Mouse (Mus musculus) liver, adult 10 weeks (tissue): ENCODE data around the gene Aurkb. TPM values are rescaled to one million over a fixed set of nuclear protein-coding genes. Genes with fewer than 3 reads are reported as not detected.

Experiments used
- polyA plus RNA-seq: library from polyadenylated mRNA; stranded (reverse); fragments of 350-450 nt; fragmentation: Illumina TruSeq; extraction: RNeasy Lipid Tissue Mini Kit (QIAGEN cat#74804); gene quantifications from one replicate; pipeline ENCODE4 v1.2.3, GENCODE M21; 2014; ENCODE audit warnings: low read depth, low replicate concordance

Aurkb gene
- polyA plus RNA-seq, result not detected

GRCm38 (mm10) chr11:69045531-69046394 lies at the start of gene Aurkb:
Gene Aurkb, plus strand, starts transcription at chr11:69045647.

GRCm38 (mm10) chr11:69008182-69009121 lies 37.0 kb upstream of the Aurkb start, which contains the start of gene Pfas:
Gene Pfas, minus strand, starts transcription at chr11:69008460.

GRCm38 (mm10) chr11:69015644-69016441 lies 29.6 kb upstream of the Aurkb start, which contains the start of gene Ctc1:
Gene Ctc1, plus strand, starts transcription at chr11:69015911.

GRCm38 (mm10) chr11:69059357-69059974 lies 14.0 kb downstream of the Aurkb start, which contains the start of gene Borcs6:
Gene Borcs6, plus strand, starts transcription at chr11:69059717.

DNA sequence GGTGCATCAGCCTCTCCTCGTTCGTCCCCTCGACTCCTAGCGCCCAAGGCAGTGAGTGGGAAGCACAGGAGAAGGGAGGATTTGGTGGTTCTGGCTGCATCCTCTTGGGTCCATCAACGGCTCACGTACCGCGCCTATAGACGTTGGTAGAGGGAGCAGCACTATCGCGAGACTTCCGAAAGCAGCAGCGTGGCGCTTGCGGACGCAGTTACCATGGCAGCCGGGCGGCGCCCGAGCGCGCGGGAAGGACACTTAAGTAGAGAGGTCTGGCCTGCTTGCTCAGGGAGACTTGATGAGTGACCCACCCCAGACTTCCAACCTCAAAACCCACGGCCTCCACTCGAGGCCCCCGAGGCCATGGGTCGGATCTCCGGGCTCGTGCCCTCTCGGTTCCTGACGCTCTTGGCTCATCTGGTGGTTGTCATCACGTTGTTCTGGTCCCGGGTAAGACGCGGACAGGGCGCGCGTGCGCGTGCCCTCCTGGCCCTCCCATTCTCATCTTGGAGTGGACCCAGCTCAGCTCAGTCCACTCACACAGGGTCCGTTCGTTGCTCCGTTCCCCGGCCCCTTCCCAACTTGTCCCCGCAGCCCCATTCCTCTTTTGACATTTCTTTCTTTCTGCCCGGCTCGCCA lies 25.3 kb downstream of the Aurkb start, which contains the start of gene Tmem107:
Gene Tmem107 (plus strand): TSS at position 217 of the 633 bp plus-strand sequence.

GRCm38 (mm10) chr11:69088103-69088855 lies 42.8 kb downstream of the Aurkb start, which contains the start of gene Vamp2:
Gene Vamp2, plus strand, starts transcription at chr11:69088490.

GRCm38 (mm10) chr11:69094697-69095429 lies 49.4 kb downstream of the Aurkb start, which contains the start of gene Per1:
Gene Per1, plus strand, starts transcription at chr11:69095217.

Other genes starting within 250 kb of the Aurkb start
- gene Ndel1, start 173.8 kb upstream of the Aurkb start, polyA plus RNA-seq, result 58.9 TPM
- not detected for gene Rnf222, start 157.1 kb upstream of the Aurkb start, polyA plus RNA-seq
- 134 TPM for gene Rpl26, start 144.1 kb upstream of the Aurkb start, polyA plus RNA-seq
- not detected for gene Odf4, start 118.6 kb upstream of the Aurkb start, polyA plus RNA-seq
- 2.5 TPM for gene Arhgef15, start 88.2 kb upstream of the Aurkb start, polyA plus RNA-seq
- 1.6 TPM for gene Slc25a35, start 77.5 kb upstream of the Aurkb start, polyA plus RNA-seq
- gene Rangrf, start 70.5 kb upstream of the Aurkb start, polyA plus RNA-seq, result 1.5 TPM
- 2.6 TPM for gene Pfas, start 37.2 kb upstream of the Aurkb start, polyA plus RNA-seq
- 1.1 TPM for gene Ctc1, start 29.7 kb upstream of the Aurkb start, polyA plus RNA-seq
- 1.4 TPM for gene Borcs6, start 14.1 kb downstream of the Aurkb start, polyA plus RNA-seq
- 0.61 TPM for gene Tmem107, start 25.2 kb downstream of the Aurkb start, polyA plus RNA-seq
- gene Vamp2, start 42.8 kb downstream of the Aurkb start, polyA plus RNA-seq, result 23.6 TPM
- 0.16 TPM for gene Per1, start 49.6 kb downstream of the Aurkb start, polyA plus RNA-seq
- gene Hes7, start 74.8 kb downstream of the Aurkb start, polyA plus RNA-seq, result not detected
- not detected for gene 9130213A22Rik, start 76.9 kb downstream of the Aurkb start, polyA plus RNA-seq
- gene Aloxe3, start 80.2 kb downstream of the Aurkb start, polyA plus RNA-seq, result not detected
- not detected for gene Alox12b, start 111.3 kb downstream of the Aurkb start, polyA plus RNA-seq
- gene Alox8, start 152.2 kb downstream of the Aurkb start, polyA plus RNA-seq, result not detected
- gene Gucy2e, start 191.4 kb downstream of the Aurkb start, polyA plus RNA-seq, result not detected